Mouse (Mus musculus) megakaryocyte-erythroid progenitor cell, adult 5 weeks (primary cell): Measurements from ENCODE around the gene Krtap11-1. TPM values are rescaled to one million over a fixed set of nuclear protein-coding genes. Genes with fewer than 3 reads are reported as not detected.

ENCODE experiments used
- polyA plus RNA-seq: library from polyadenylated mRNA; stranded (reverse); fragments of >175 nt; gene quantifications from 2 replicates; pipeline ENCODE4 v1.2.3, GENCODE M21; 2012

Krtap11-1 gene
- not detected in 2 replicates for polyA plus RNA-seq

GRCm38 (mm10) chr16:89571083-89571482 is at the start of gene Krtap11-1:
TSS of gene Krtap11-1 (minus strand) at chr16:89571183.

Other genes with a start within 250 kb of the Krtap11-1 start
- gene Krtap21-1, start 167.3 kb downstream of the Krtap11-1 start, polyA plus RNA-seq = not detected in 2 replicates
- gene Krtap6-2, start 151.1 kb downstream of the Krtap11-1 start, polyA plus RNA-seq = not detected in 2 replicates
- gene Krtap8-1, start 83.2 kb downstream of the Krtap11-1 start, polyA plus RNA-seq = not detected in 2 replicates
- not detected in 2 replicates for gene Krtap7-1, start 62.9 kb downstream of the Krtap11-1 start, polyA plus RNA-seq